Mouse (Mus musculus) ES-E14 (cell line): Measurements from ENCODE around the gene Mad2l1. TPM values are rescaled to one million over a fixed set of nuclear protein-coding genes. Genes with fewer than 3 reads are reported as not detected.

Source experiments
- DNase-seq: peaks from one replicate; pipeline ENCODE4 v3.0.0-alpha.2; 2013; ENCODE audit warnings: low read depth, low spot score
- H3K27ac ChIP-seq: 2 replicates; pipeline ENCODE4 v1.5.1; 2012; ENCODE audit warnings: low read depth, mild to moderate bottlenecking, low read length, moderate library complexity, mixed read lengths; ENCODE audit not compliant: poor library complexity, insufficient read depth, severe bottlenecking
- H3K36me3 ChIP-seq: 2 replicates; pipeline ENCODE4 v1.6.1; 2012; ENCODE audit warnings: mild to moderate bottlenecking, low read length, moderate library complexity, mixed read lengths; ENCODE audit not compliant: control insufficient read depth, poor library complexity, insufficient read depth, severe bottlenecking
- H3K4me1 ChIP-seq, 2 experiments: fragments of 150-350 bp in 1 of 2; sonication (generic) in 1 of 2; 2 replicates each; pipeline ENCODE4 v1.6.1; 2012; ENCODE audit warnings: low read length in 2 of 2, mild to moderate bottlenecking in 1 of 2, mixed read lengths in 1 of 2; ENCODE audit not compliant: control insufficient read depth in 2 of 2, insufficient read depth in 2 of 2, poor library complexity in 1 of 2
- H3K4me3 ChIP-seq, 2 experiments: fragments of 150-350 bp in 1 of 2; sonication (generic) in 1 of 2; 2 replicates each; pipeline ENCODE4 v1.5.1; 2012; ENCODE audit warnings: low read length in 2 of 2, low read depth in 1 of 2, mild to moderate bottlenecking in 1 of 2, mixed read lengths in 1 of 2; ENCODE audit not compliant: insufficient read depth in 1 of 2, poor library complexity in 1 of 2, severe bottlenecking in 1 of 2
- H3K9ac ChIP-seq: 2 replicates; pipeline ENCODE4 v1.6.1; 2012; ENCODE audit warnings: low read depth, mild to moderate bottlenecking, low read length, mixed read lengths; ENCODE audit not compliant: poor library complexity, insufficient read depth, severe bottlenecking
- H3K9me3 ChIP-seq: fragments of 150-350 bp; sonication (generic); 2 replicates; pipeline ENCODE4 v1.6.1; 2012; ENCODE audit warnings: low read depth, mild to moderate bottlenecking, low read length; ENCODE audit not compliant: control insufficient read depth, insufficient read depth
- CHD2 ChIP-seq: IDR thresholded peaks from 2 replicates; pipeline ENCODE4 v1.6.1; 2014; ENCODE audit warnings: mild to moderate bottlenecking, low read depth, low read length, inconsistent platforms
- HCFC1 ChIP-seq: IDR thresholded peaks from 2 replicates; pipeline ENCODE4 v1.6.1; 2012; ENCODE audit warnings: low read length, inconsistent platforms, borderline replicate concordance; ENCODE audit not compliant: insufficient read depth
- MAFK ChIP-seq: IDR thresholded peaks from 2 replicates; pipeline ENCODE4 v1.6.1; 2014; ENCODE audit warnings: mild to moderate bottlenecking, low read depth, low read length, inconsistent platforms; ENCODE audit not compliant: insufficient read depth
- ZC3H11A ChIP-seq: IDR thresholded peaks from 2 replicates; pipeline ENCODE4 v1.6.1; 2012; ENCODE audit warnings: low read depth, mild to moderate bottlenecking, inconsistent platforms, low read length, borderline replicate concordance
- ZNF384 ChIP-seq: IDR thresholded peaks from 2 replicates; pipeline ENCODE4 v1.6.1; 2012; ENCODE audit warnings: low read depth, low read length, inconsistent platforms
- in situ Hi-C, 2 experiments: fragments of 600-800 bp; cut with MboI; formaldehyde crosslinking; loops; one replicate each; pipeline ENCODE4 v1.15.1; 2025; ENCODE audit warnings: low sequenced_read_pairs in 2 of 2, inconsistent platforms in 1 of 2; ENCODE audit not compliant: unreplicated experiment in 2 of 2
- total RNA-seq: library from RNA; depleted of rRNA; stranded (reverse); fragments of 300-350 nt; gene quantifications from 2 replicates; pipeline ENCODE4 v1.2.3, GENCODE M21; 2012; rRNA removed

Mad2l1 gene
- total RNA-seq, 1 experiment, result 78.2 TPM

DNA sequence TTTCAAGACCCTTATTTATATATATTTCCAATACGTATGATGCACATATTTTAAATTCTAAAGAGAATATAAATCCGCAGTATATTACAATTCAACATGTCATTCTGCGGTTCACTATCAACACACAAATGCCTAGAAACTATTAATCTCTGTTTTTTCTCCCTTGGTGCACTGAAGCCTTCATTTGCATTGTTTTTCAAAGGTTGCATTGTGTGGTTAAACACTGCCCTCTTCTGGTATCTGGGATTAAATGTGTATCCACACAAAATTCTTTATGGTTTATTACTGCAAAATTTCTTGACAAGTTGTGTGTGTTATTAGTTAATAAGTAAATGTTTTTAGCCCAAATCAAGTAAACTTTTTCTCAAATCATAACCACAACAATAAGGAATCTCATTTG is 1.9 kb upstream of the Mad2l1 start:
- H3K36me3 ChIP-seq, result no peaks in the 10 kb centered on the region
- no peak overlapping the region for H3K9ac ChIP-seq
- peak; percentile 45 for DNase-seq
- H3K4me1 ChIP-seq, result peaks cover 2 to 9% of the 10 kb centered on the region in 2 experiments; a peak in 3 of 4 replicates
- peak; percentile 44; the same call in 1 of the 2 replicates for TF ChIP-seq ZC3H11A
- no peak for TF ChIP-seq CHD2
- in situ Hi-C loops, result loop anchor here in 1 of 2 experiments (25.0 kb wide), 1 partner anchor 629 kb away; no protein-coding TSS in a partner anchor
- H3K9me3 ChIP-seq, result no peaks in the 10 kb centered on the region
- no peak overlapping the region for H3K27ac ChIP-seq
- no peak overlapping the region for H3K4me3 ChIP-seq

DNA sequence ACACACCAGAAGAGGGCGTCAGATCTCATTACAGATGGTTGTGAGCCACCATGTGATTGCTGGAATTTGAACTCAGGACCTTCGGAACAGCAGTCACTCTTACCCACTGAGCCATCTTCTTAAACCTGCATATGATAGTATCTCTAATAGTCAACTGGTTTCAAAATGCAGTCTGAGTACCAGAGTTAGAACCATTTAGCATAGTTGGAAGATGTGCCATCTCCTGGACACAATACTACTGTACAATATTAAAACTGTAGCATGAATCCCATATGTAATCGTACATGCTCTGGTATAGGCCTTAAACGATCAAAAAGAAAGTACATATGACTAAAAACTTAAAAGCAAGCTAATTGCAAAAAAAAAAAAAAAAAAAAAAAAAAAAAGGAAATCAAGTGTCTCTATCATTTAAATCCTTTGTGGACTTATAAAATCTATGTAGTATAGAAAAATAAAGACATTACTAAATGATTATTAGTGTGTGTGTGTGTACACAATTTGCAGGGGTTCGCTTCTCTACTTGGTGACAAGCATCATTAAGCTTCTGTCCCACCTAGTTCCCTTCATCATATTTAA is 736 bp upstream of the Mad2l1 start:
- in situ Hi-C loops, result loop anchor here in 1 of 2 experiments (25.0 kb wide), 1 partner anchor 628 kb away; no protein-coding TSS in a partner anchor
- DNase-seq, result no peak
- H3K36me3 ChIP-seq, result peaks cover 5% of the 10 kb centered on the region
- no peak for TF ChIP-seq CHD2
- TF ChIP-seq ZNF384, result peak; percentile 54; the same call in 1 of the 2 replicates
- H3K4me1 ChIP-seq, result peaks cover 0 to under 1% of the 10 kb centered on the region in 2 experiments; a peak in 1 of 4 replicates
- H3K9me3 ChIP-seq, result no peaks in the 10 kb centered on the region
- peak overlapping the region; percentile 70 for H3K9ac ChIP-seq
- H3K27ac ChIP-seq, result no peak overlapping the region
- peak overlapping the region; percentile 41 to 72; a peak in 3 of 4 replicates for H3K4me3 ChIP-seq

DNA sequence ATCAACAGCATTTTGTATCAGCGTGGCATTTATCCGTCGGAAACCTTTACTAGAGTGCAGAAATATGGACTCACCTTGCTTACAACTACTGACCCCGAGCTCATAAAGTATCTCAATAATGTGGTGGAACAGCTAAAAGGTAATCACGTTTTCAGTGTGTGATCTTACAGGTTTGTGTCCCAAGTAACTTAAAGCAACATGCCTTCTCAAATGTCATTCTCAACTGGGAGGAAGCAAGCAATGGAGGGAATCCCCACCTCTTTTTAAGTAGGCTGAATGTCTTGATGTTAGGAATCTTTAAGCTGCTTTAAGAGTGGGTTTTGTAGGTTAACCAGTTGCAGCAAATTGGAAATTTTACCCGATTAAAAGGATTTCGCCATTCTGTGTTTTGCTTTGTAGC is 776 bp downstream of the Mad2l1 start:
- peak overlapping the region; percentile 90; the same call in 1 of the 2 replicates for H3K9ac ChIP-seq
- no peak overlapping the region for H3K27ac ChIP-seq
- H3K9me3 ChIP-seq, result no peaks in the 10 kb centered on the region
- H3K36me3 ChIP-seq, result peaks cover 8% of the 10 kb centered on the region
- H3K4me3 ChIP-seq, result peak overlapping the region; percentile 81 to 92
- TF ChIP-seq MAFK, result no peak
- no peak for TF ChIP-seq ZC3H11A
- no peak for TF ChIP-seq HCFC1
- no peak for TF ChIP-seq CHD2
- TF ChIP-seq ZNF384, result no peak
- no peak for DNase-seq
- in situ Hi-C loops, result loop anchor here in 1 of 2 experiments (25.0 kb wide), 1 partner anchor 626 kb away; no protein-coding TSS in a partner anchor
- no peaks in the 10 kb centered on the region for H3K4me1 ChIP-seq

- H3K9ac ChIP-seq, result no peak within 1 kb of the TSS
- in situ Hi-C loops, result no loop called here
- TF ChIP-seq MAFK, result no peak
These were observed 24.8 kb downstream of the Mad2l1 start, which contains the start of gene Vmn1r32 for GRCm38 (mm10) chr6:66559996-66560395. Vmn1r32 (minus strand) TSS chr6:66560096.

DNA sequence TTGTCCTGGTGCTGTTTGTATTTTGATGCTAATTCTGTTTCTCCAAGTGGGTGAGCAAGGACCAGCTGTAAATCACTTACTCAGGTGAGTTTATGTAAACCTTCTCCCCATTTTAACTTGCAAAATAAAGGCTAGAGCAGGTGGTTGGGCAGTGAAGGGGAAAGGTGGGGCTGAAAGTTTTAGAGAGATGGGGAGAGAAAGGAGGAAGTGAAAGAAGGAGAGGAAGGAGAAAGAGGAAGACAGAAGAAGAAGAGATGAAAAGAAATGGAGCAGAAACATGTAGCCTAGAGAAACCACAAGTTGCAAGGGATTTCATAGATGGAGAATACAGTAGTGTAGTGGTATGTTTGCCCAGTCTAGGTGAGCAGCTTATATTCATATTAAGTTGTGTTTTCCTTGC is 60.6 kb downstream of the Mad2l1 start:
- Histone ChIP-seq H3K9me3 (no peaks in the 10 kb centered on the region; the same call in 1 of the 2 replicates), H3K9ac (no peak overlapping the region), H3K4me1 (no peaks in the 10 kb centered on the region), H3K4me3 (no peak overlapping the region), H3K36me3 (peaks cover under 1% of the 10 kb centered on the region; the same call in 1 of the 2 replicates), H3K27ac (no peak overlapping the region)
- in situ Hi-C loops, result no loop called here
- no peak for DNase-seq
- TF ChIP-seq ZC3H11A, result no peak
- TF ChIP-seq CHD2, result no peak
- TF ChIP-seq ZNF384, result no peak
- TF ChIP-seq HCFC1, result no peak
- TF ChIP-seq MAFK, result no peak

More at GRCm38 (mm10) chr6:66559996-66560395, 24.8 kb downstream of the Mad2l1 start, which contains the start of gene Vmn1r32:
- Histone ChIP-seq H3K9me3 (no peaks in the 10 kb centered on the region), H3K4me1 (no peaks in the 10 kb centered on the region), H3K4me3 (no peak within 1 kb of the TSS), H3K27ac (no peak within 1 kb of the TSS), H3K36me3 (no peaks in the 10 kb centered on the region)
- DNase-seq, result no peak

Other genes starting within 250 kb of the Mad2l1 start
- gene Vmn1r32, start 24.7 kb downstream of the Mad2l1 start, total RNA-seq, result 0.11 TPM in 1 of 2 replicates, not detected in the other
- 0.09 and 0.11 TPM in 2 replicates for gene Vmn1r33, start 82.9 kb downstream of the Mad2l1 start, total RNA-seq
- 0.37 and 0.62 TPM in 2 replicates for gene Vmn1r34, start 108.5 kb downstream of the Mad2l1 start, total RNA-seq
- not detected in 2 replicates for gene Vmn1r35, start 150.5 kb downstream of the Mad2l1 start, total RNA-seq
- not detected in 2 replicates for gene Vmn1r36, start 183.8 kb downstream of the Mad2l1 start, total RNA-seq
- not detected in 2 replicates for gene Vmn1r37, start 194.0 kb downstream of the Mad2l1 start, total RNA-seq
- not detected in 2 replicates for gene Vmn1r38, start 247.2 kb downstream of the Mad2l1 start, total RNA-seq